Mouse (Mus musculus) heart, adult 2 months (tissue): ENCODE measurements around the gene Olfr70.

ENCODE experiments used
- CTCF ChIP-seq: fragments of 200-600 bp; IDR thresholded peaks from 2 replicates; pipeline ENCODE4 v1.8.1; 2022; ENCODE audit warnings: antibody characterized with exemption, mild to moderate bottlenecking, moderate library complexity
- EP300 ChIP-seq: fragments of 200-500 bp; IDR thresholded peaks from 2 replicates; pipeline ENCODE4 v1.6.1; 2011; ENCODE audit warnings: low read depth, low read length, control low read depth; ENCODE audit not compliant: insufficient read depth
- POLR2A ChIP-seq: fragments of 200-500 bp; IDR thresholded peaks from 2 replicates; pipeline ENCODE4 v1.6.1; 2011; ENCODE audit warnings: mild to moderate bottlenecking, low read depth, low read length, control low read depth; ENCODE audit not compliant: insufficient read depth

- no peak for TF ChIP-seq POLR2A
- 0 out of 2 replicates have a peak, but pooled peaks have one; percentile 16 for TF ChIP-seq CTCF
- no peak for TF ChIP-seq EP300
These were observed 43.5 kb downstream of the Olfr70 start for GRCm38 (mm10) chr4:43657146-43657545.
